Mouse (Mus musculus) right cerebral cortex, postnatal 4 days (tissue): ENCODE results near the gene Wnt7b.

ENCODE experiments used
- DNase-seq: peaks from one replicate; pipeline ENCODE4 v3.0.0-alpha.2; 2022

Gene Wnt7b

DNA sequence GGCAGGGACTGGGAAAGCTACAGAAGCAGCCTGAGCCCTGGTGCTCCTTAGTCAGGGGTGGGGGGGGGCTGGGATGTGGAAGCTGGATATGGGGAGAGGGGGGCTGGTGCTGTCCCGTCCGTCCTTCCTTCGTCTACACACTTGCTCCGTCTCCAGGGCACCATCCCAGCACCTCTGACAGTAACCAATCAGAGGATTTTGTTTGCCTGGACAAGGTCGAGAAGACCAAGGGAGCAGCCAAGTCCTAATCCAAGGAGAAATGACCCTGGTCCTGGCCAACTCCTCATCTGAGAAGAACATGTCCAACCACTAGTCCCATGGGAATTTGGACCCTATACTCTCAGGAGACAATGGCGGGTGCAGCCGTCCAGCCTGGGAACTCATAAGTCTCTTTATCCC is 18.4 kb upstream of the Wnt7b start:
- DNase-seq, result no peak

DNA sequence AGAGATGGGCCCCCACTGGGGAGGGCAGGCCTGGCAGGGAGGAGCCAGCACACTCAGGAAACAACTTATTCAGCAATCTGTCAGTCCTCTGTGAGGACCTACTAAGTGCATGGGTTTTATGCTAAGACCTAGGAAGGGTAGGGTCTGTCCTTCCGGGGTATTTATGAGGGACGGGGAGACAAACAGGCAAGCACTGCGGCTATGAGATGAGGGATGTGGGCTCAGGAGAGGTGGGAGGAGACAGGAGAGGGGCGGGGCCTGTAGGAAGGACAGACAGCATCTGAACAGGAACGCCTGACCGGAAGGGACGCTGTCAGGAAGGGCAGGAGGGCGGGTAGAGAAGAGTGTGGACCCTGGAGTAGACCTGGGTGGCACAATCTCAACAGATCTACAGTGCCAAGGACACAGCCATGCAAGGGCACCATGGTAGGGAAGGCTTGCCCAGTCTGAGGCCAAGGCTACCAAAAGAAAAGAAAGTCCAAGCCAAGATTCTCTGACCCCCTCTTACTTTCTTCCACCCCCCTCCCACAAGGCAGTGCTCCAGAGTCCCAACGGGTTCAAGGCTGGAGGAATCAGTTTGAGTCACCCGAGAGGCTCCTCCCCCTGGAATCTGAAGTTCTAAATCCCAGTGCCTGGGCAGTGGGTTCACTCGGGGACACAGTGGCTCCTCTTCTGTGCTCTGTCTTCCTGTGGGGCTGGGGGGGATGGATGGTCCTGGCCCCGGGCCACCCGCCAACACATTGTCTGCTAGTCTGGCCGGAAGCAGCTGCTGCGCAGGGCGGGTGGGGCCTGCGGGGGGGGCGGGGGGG is 17.8 kb upstream of the Wnt7b start:
- peak; percentile 52 for DNase-seq

DNA sequence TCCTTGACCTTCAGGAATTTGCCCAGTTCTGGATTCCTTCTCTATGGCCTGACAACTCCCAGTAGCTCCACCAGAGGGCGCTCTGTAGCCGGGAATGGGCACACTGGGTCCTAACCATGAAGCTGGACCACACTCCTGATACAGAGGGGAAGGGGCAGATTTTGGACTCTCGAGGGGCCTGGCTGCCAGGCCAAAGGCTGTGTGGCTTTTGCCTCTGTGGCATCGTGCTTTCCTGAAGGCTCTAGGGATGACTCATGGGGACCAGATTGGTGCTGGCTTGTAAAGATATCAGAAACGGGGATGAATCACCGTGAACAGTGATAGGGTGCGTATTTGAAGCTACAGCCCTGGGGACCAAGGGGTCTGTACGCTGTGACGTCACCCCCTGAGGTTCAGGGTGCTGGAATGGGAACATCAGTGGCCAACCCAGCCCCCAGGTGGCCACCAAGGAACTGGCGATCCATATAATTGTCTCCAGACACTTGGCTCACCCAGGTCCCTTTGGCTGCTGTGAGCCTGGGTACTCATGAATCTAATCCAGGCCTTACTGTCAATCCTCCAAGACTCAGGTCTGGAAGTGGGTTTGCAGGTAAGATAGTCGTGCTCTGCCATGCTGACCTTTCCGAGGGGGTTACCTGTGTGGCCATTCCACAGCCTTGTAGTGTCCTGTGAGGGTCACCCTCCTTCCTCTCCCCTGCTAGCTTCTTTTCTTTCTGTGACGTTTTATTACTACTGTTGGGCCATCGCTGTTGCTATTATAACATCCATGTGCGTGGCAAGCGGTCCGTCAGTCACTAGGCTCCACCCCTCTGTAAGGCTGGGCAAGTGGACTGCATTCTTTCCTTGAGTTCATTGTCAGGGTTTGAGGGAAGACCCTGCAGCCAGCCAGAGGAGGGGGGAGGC is 17.0 kb upstream of the Wnt7b start:
- DNase-seq, result peak; percentile 81

DNA sequence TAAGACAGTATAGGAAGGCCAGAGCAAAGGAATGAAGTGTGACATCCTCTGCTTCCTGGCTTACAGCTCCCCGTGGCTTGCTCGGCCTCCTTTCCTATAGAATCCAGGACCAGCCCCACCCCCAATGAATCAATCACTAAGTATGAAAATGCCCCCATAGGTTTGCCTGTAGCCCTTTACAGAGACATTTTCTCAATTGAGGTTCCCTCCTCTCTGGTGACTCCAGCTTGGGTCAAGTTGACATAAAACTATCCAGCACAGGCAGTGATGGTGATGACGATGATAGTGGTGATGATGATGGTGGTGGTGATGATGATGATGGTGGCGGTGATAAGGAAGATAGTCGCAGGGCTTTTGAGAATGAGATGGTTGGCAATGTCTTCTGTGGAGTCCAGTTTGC is 16.2 kb upstream of the Wnt7b start:
- DNase-seq, result no peak

DNA sequence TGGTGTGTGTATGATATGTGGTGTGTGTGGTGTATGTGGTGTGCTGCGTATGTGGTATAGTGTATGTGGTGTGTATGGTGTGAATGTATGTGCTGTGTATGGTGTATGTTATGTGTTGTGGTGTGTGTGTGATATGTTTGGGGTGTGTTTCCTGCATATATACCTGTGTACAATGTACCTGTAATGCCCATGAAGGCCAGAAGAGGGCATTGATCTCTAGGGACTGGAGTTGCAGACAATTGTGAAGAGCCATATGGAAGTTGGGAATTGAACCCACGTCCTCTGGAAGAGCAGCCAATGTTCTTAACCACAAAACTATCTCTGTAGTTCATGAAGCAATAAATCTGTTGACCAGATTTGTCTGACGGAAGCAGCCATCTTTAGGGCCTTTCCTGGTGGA is 15.1 kb upstream of the Wnt7b start:
- DNase-seq, result no peak

DNA sequence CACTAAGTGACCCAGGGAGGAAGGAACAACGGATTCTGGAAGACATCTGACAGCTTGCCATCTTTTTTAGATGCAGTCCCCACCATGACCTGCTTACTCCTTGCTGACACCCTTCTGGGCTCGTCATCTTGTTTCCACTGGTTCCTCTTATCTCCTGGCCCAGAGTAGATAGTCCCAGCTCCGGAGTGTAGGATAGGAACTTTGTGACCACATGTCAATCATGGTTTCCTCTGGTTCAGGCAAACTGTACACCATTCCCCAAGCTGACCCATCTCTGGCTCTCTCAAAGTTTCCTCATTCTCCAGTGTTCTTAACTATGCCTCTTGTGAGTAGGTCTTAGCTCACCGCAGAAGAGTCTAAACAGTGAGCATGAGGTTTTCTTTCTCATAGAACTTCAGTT is 10.4 kb upstream of the Wnt7b start:
- no peak for DNase-seq

DNA sequence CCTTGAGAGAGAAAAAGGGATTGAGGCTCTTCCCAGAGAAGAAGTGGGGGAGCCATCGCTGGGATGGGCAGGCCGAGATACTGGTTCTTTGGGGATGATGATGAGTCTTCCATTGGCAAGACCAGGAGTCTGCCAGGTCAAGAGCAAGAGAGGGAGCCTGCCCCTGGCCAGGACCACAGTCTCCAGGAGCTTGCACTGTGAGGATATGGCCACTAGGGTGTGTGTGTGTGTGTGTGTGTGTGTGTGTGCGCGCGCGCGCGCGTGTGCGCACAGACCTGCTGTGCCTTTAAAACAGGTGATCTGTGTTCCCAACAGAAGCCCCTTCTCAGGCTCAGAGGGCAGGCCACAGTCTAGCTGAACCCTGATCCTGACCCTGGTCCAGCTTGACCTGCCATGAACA is 8.6 kb upstream of the Wnt7b start:
- no peak for DNase-seq

DNA sequence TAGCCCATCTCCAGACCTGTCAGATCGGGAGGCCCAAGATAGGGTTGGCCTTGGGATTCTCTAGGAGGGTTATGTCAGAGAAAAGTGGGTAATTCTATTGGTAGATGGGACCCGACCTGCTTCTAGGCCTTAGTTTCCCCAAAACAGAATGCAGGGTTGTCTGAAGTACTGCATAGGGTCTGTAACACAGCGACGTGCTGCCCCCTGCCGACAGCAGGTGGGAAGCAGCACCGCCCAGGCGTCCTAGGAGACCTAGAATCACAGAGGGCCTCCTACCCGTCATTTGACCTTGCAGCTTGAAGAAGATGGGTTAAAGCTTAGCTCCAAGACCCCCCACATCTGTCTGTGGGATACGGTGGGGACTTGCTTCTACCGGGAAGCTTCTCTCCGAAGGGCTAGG is 1.2 kb upstream of the Wnt7b start:
- peak; percentile 91 for DNase-seq

DNA sequence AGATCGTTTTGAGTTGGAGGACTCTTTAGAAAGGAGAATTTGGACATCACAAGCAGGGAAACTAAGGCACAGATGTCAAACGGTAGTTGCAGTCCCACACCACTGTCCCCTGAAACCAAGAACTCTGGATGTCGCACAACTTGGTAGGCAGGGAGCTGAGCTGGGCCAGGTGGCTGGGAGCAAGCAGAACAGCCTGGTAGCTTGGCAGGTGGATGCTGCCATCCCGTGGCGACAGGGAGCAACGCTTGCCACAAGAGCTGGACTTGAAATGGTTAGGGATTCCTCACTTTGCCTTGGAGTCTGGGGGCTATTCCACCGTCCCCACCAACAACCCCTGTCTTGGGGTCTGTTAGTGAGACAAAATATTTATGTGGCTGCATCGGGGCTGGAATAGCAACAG is 751 bp upstream of the Wnt7b start:
- DNase-seq, result peak; percentile 85

DNA sequence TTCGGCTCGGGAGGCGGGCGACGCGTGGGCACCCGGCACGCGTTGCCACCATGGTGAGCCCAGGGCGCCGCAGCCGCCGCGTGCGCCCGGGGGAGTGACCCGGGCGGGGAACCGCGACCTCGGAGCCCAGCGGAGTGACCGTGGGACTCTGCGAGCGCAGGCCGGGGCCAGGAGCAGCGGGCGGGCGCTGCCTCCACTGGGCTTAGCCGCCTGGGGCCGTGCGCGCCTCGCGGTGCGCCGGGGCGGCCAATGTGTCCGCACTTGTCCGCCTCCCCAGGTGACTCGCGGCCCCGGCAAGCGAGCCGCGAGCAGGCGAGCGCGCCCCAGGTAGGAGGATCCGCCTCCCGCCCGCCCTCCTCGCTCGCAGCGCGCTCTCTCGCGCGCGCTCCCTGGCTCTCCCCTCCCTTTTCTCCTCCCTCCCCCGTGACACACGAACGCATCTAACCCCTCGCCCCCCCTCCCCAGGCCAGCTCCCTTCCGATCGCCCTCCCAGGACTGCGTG is 659 bp downstream of the Wnt7b start:
- no peak for DNase-seq

DNA sequence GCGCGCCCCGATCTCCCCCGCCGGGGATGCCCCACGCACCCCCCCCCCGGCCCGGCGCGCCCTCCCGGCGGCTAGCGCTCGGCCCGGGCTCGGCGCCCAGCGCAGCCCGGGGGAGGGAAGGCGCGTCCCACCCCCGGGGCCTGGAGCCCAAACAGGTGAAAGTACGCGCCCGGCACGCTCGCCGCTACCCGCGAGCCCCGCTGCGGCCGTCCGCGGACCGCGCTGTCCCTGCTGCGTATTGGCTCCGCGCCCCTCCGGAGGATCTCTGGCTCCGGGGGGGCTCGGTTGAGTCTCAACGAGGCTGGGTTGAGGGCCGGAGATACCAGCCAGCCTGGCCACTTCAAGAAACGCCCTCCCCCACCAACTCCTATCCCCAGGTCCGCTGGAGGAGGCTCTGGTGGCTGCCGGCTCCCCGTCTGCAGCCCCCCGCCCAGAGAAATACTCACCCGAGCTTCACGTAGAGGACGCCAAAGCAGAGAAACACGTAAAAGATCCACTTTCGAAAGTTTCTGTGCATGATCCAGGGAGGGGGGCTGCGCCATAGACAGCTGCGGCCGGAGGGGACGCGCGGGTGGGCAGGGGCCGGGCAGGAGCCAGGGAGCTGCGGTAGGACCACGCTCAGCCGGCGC is 1.2 kb downstream of the Wnt7b start:
- DNase-seq, result peak; percentile 39

DNA sequence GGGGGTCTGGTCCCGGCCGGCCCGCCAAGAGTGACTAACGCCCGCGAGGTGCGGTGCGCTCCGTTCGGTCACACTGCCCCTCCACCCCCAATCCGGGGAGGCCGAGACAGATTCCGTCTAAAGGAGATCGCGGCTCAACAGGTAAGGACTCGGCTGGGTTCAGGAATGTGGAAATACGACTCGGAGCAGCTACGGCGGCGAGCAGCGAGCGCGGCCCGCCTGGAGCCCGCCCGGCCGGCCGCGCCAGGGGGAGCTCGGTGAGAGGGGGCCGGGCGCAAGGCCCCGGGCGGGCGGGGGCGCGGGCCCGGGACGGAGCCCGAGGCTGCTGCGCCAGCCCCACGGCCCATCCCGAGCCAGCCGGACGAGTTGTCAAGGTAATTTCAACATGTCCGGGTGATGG is 1.8 kb downstream of the Wnt7b start:
- no peak for DNase-seq

DNA sequence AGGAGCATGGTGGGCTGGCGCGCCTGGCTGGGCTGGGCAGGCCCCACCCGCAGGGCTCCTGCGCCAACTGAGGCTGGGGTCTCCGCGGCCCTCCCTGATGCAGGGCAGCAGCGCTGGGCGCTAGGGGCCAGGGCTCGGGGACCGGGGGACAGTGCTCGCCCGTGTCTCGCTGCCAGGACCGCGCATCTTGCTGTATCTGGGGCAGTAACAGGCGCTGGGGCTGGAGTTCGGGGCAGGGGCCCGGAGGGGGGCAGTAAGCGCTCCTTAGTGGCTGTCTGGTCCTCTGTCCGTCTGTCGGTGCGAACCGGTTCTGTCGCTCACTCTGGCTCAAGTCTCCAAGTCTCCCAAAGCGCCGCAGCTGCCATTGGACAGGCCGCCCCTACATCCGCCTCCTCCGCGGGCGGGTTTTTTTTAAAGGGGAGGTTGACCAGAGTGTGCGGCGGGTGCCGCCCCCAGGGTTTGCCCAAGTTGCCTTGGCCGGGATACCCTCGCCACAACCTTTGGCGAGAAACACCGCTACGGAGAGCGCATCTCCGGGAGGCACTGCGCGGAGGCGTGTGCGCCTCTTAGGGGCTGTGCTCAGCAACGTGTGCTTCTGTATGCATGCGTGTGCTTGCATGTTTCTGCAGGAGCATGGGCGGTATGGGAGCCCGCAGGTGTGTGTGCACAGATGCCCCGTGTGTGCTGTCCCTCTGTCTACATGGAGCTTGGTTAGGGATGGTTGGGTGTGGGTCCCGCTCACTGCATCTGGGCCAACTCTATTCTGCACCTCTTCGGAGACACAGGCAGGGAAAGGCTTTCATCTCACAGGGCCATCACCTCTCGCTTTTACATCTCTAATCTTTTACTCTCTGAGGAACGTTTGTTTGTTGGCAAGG is 4.5 kb downstream of the Wnt7b start:
- peak; percentile 46 for DNase-seq

DNA sequence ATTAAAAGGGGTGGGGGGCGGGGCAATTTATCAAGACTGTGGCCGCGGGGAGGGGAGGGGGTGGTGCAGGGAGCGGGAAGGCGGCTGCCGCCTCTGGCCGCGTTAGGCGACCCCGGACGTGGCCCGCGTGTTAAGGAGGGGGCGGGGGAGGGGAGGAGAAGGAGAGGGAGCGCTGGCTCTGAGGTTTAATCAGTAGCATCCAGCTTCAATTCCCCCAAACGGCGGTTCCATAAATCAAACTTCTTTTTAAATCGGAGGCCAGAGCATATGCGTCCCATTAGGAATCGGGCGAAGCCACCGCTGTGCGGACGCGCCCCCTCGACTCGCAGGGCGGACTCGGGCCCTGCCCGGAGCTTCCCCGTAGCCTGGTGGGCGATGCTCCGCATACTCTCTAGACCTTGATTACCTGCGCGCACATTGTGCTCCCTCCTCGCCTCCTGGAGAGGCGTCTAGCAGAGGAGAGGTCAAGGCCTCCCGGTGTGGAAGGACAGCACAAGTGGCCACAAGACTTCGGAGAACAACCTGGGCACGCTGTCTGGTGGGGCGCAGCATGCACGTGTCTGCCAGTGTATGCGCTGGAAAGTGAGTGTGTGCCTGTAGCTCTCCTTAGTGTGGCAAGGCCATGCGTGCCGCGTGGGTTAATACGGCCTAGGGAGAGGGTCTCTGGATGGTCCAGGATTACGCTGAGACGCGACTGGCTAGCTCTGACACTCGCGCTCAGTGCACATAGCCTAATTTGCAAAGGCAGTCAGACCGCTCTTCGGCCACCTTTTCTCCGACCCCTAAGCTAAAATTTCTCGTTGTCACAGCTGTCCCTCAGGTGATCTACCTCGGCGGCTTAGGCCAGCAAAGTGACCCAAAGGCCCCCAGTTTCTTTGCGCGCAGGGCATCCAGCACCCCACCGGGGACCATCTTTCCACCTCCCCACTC is 5.5 kb downstream of the Wnt7b start:
- peak; percentile 53 for DNase-seq

DNA sequence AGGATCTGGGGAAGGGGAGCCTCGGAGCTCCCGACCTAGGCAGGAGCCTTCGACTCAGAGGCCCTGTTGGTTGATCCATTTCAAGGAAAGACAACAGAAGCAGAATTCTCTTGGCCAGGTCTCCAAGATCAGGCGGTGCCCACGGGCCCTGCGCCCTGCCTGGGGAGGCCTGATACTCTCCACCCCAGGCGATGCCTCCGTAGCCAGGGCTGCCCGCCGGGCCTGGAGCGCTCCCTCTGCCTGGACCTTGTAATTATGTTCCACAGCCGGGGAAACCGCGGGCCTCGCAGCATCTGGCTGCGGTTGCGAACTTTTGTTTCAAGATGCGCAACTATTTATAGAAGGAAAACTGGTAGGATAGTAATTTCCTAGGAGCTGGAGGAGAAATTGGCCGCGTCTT is 6.2 kb downstream of the Wnt7b start:
- DNase-seq, result no peak

DNA sequence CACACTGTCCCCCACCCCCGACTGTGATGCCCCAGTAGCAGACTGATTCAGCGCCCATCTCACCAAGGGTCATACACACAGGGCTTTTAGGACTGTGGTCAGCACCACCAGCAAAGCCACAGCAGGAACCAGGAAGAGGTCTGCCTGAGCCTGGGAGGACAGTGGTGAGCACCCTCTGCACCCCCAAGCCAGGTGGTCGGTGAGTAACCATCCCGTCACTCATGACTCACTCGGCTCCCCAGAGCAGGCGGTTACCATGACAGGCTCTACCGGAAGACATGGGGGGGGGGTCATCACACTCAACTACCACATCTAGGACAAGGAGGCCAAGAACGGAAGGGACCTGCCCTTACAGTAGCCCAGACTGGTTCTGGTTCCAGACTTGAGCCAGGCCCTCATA is 7.7 kb downstream of the Wnt7b start:
- no peak for DNase-seq

DNA sequence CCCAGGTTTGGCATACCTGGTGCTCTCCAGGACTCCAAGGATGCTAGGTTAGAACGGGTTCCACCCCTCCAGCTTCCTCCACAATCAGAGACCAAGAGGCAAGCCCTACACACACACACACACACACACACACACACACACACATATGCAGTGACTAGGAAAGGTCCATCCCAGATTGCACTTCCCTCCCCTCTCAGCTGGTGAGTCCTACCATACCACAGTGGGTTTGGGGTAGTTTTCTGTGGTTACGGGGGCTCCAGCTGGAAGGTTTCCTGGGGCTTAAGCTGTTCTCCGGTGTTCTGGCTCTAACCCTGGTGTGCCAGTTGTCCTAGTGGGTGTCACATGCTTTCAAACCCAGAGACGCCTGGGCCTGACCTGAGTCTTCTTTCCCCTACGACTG is 8.2 kb downstream of the Wnt7b start:
- no peak for DNase-seq

DNA sequence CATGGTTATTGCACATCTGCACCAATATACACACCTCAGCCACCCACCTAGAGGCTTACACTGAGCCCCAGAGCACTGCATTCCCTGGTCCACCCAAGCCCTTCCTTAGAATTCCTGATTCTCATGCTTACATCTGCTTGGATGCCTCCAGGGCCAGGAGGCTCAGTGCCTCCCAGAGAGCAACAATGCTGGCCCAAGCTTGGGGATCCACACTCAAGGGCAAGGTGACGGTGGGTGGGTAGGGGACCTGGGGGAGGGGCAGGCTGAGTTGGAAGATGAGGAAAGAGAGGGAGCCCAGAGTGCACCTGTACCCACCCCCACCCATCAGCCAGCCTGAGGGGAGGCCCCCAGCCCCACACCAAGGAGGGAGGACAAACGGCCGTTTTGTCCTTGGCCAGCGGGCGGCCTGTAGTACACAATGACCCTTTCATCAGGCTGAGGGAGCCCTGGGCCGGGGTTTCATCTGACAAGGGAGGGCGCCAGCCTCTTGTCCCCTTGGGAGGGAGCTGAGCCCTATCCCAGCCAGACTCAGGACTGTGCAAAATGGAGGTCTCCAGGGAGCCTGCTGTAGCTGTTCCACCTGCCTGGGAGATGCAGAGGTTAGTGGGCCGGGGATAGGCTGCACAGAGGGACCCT is 9.5 kb downstream of the Wnt7b start:
- no peak for DNase-seq

DNA sequence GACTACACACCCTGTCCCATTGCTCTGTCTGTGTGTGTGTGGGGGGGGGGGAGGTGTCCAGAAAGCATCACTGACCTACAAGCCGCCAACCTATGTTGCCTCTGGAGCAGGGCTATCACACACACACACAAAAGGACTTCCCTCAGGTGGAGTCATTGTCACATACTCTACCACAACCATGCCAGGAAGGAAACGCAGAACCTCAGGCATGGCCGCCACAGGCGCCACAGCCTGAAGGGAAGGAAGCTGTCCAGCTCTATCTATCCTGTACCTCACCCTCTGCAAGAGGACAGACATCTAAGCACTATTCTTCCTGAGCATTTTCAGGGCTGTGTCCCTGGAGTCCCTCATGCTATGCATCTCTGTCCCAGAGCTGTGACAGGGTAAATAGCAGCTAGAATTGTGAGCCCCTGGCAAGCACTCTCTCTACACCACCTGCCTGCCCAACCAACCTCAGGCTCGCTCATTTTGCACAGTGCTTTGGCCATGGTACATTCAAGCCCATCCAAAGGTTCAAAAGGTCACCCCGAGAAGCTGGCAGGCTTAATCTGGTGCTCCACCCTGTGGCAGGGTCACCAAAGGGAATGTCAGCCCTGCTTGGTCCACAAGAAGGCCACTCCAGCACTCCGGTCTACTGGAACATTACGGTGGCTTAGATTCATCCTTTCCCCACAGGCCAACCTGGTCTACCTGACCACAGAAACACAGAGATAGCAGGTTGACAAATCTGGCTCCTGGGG is 12.1 kb downstream of the Wnt7b start:
- DNase-seq, result no peak

DNA sequence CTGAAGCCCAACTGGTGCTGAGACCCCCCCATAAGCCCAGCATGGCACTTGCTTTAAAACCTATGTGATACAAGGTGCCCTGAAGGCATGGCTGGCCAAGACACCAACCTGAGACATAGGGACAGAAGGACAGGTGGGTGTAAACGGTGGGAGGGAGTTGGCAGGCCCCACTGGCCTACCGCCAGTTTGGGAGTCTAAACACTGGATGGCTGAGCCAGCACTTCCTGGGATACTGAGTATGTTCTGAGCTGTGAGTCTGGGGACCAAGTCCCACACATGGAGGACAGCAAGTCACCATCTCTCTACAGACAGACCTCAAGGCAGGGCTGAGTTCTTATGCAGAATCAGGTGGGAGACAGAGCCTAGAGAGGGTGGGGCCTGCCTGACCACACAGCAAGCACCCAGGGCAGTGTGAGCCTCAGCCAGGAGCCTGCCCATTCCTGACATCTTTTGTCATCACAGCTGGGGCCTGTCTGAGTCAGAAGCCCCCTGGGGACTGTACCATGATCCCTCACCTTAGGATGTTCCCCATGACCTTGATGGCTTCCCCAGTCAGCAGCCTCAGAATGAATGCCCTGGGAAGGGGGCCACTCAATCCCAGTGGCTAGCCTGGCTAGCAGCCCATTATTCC is 13.0 kb downstream of the Wnt7b start:
- peak; percentile 42 for DNase-seq
